In genomic region chr1:153040091-153040490, GRCm38 (mm10) we compare ENCODE assay signal across 9 mouse cellular contexts.
A peak's percentile ranks its signal among the peaks of the same experiment; 100 is the strongest.
DNase-seq lines count a peak whose midpoint lies in the region; ATAC-seq lines count a peak whose summit lies in the region.
"Had no signal": no experiment of that assay in that cellular context is flagged by ENCODE, and none has a peak within 500 bp of the region (broad histone marks: within the 10 kb centered on the region; RNA-seq: fewer than 3 reads in every experiment).

No protein-coding gene starts in this region.

- no peak overlapping the region for H3K4me2 ChIP-seq in forebrain, embryonic 12.5 days
- no peak overlapping the region for H3K4me2 ChIP-seq in forebrain, embryonic 15.5 days (replicated peaks)
- no peak overlapping the region for H3K4me2 ChIP-seq in neural tube, embryonic 11.5 days (ENCODE audit: low read depth)

- H3K4me1 ChIP-seq in forebrain, embryonic 12.5 days: peaks cover 48% of the 10 kb centered on the region
- H3K4me1 ChIP-seq in forebrain, embryonic 15.5 days: peaks cover 40% of the 10 kb centered on the region
- H3K4me1 ChIP-seq in neural tube, embryonic 11.5 days (ENCODE audit: control insufficient read depth, insufficient read depth, low read length): peaks cover 23% of the 10 kb centered on the region
- H3K4me1 ChIP-seq: megakaryocyte, embryonic 14.5 days had no signal

- peaks cover 19% of the 10 kb centered on the region for H3K27me3 ChIP-seq in forebrain, embryonic 12.5 days
- no peaks in the 10 kb centered on the region for H3K27me3 ChIP-seq in forebrain, embryonic 15.5 days
- H3K27me3 ChIP-seq in neural tube, embryonic 11.5 days (ENCODE audit: control insufficient read depth, insufficient read depth, low read length): no peaks in the 10 kb centered on the region

- no peaks in the 10 kb centered on the region for H3K36me3 ChIP-seq in forebrain, embryonic 12.5 days (replicated peaks)
- H3K36me3 ChIP-seq in forebrain, embryonic 15.5 days: no peaks in the 10 kb centered on the region
- no peaks in the 10 kb centered on the region for H3K36me3 ChIP-seq in neural tube, embryonic 11.5 days (ENCODE audit: control insufficient read depth, insufficient read depth, low read length)

- no peaks in the 10 kb centered on the region for H3K9me3 ChIP-seq in forebrain, embryonic 12.5 days
- H3K9me3 ChIP-seq in forebrain, embryonic 15.5 days: no peaks in the 10 kb centered on the region
- no peaks in the 10 kb centered on the region for H3K9me3 ChIP-seq in neural tube, embryonic 11.5 days (ENCODE audit: control insufficient read depth, low read length)

- whole genome bisulfite sequencing in forebrain, embryonic 12.5 days: 9% methylated on average over 3 of the region's 3 CpGs
- 17% methylated on average over 3 of the region's 3 CpGs for WGBS in forebrain, embryonic 15.5 days
- WGBS in neural tube, embryonic 11.5 days: 21% methylated on average over 3 of the region's 3 CpGs

- H3K4me3 ChIP-seq in forebrain, embryonic 12.5 days (replicated peaks): no peak overlapping the region
- no peak overlapping the region for H3K4me3 ChIP-seq in forebrain, embryonic 15.5 days
- no peak overlapping the region for H3K4me3 ChIP-seq in neural tube, embryonic 11.5 days (ENCODE audit: low read depth, low read length)
- H3K4me3 ChIP-seq: megakaryocyte, embryonic 14.5 days had no signal

- ATAC-seq in forebrain, embryonic 12.5 days (ENCODE audit: low FRiP score): no peak
- no peak for ATAC-seq in forebrain, embryonic 15.5 days (replicated peaks)
- ATAC-seq in neural tube, embryonic 11.5 days (ENCODE audit: insufficient read depth, low FRiP score, low TSS enrichment): peak; percentile 38; the same call in 1 of the 2 replicates
- ATAC-seq in monocyte, adult 5-6 weeks (replicated peaks; ENCODE audit: insufficient number of reproducible peaks, low FRiP score, low TSS enrichment, poor library complexity, severe bottlenecking): no peak

- no peak overlapping the region for H3K9ac ChIP-seq in forebrain, embryonic 12.5 days
- no peak overlapping the region for H3K9ac ChIP-seq in forebrain, embryonic 15.5 days (replicated peaks)
- no peak overlapping the region for H3K9ac ChIP-seq in neural tube, embryonic 11.5 days (ENCODE audit: low read length)

- 0 out of 2 replicates have a peak overlapping the region, but pooled peaks have one; percentile 13 for H3K27ac ChIP-seq in forebrain, embryonic 12.5 days
- no peak overlapping the region for H3K27ac ChIP-seq in forebrain, embryonic 15.5 days (replicated peaks)
- 0 out of 2 replicates have a peak overlapping the region, but pooled peaks have one; percentile 8 for H3K27ac ChIP-seq in neural tube, embryonic 11.5 days (ENCODE audit: low read depth, low read length)

- peak; percentile 67 for DNase-seq in neural tube, embryonic 11.5 days (ENCODE audit: low spot score)
- DNase-seq in neural tube, embryonic 10.5 days (ENCODE audit: extremely low spot score, low spot score): no peak
- peak; percentile 68 for DNase-seq in embryo, embryonic 9.5 days (ENCODE audit: extremely low spot score)
- peak; percentile 24 to 46 for DNase-seq in kidney, postnatal 4 days
- no peak for DNase-seq in gastrocnemius, adult 8-10 months (ENCODE audit: low spot score in 2 of 2)

Comparison
In these comparisons a context has a peak if more than half of its experiments do, and no peak if none do; other contexts are left out.
1. DNase-seq: peak in neural tube, embryonic 11.5 days (single experiment), embryo, embryonic 9.5 days (single experiment) and kidney, postnatal 4 days (2 of 2); none in neural tube, embryonic 10.5 days (single experiment) and gastrocnemius, adult 8-10 months (0 of 2).